In genomic region chr5:142908941-142909575, GRCm38 (mm10) we compare ENCODE assay signal across 8 mouse cellular contexts. TPM values are rescaled to one million over a fixed set of nuclear protein-coding genes. Genes with fewer than 3 reads are reported as not detected.
DNase-seq lines count a peak whose midpoint lies in the region; ATAC-seq lines count a peak whose summit lies in the region.

No protein-coding gene starts in this region.

- no peaks in the 10 kb centered on the region for H3K27me3 ChIP-seq in hindbrain, embryonic 12.5 days
- no peaks in the 10 kb centered on the region for H3K27me3 ChIP-seq in limb, embryonic 15.5 days

- H3K36me3 ChIP-seq in hindbrain, embryonic 12.5 days, result peaks cover 15% of the 10 kb centered on the region
- peaks cover 15% of the 10 kb centered on the region for H3K36me3 ChIP-seq in limb, embryonic 15.5 days

- peak overlapping the region; percentile 38 for H3K9ac ChIP-seq in hindbrain, embryonic 12.5 days
- H3K9ac ChIP-seq in limb, embryonic 15.5 days, result no peak overlapping the region

- H3K4me2 ChIP-seq in hindbrain, embryonic 12.5 days (replicated peaks), result no peak overlapping the region
- H3K4me2 ChIP-seq in limb, embryonic 15.5 days, result no peak overlapping the region

- H3K9me3 ChIP-seq in hindbrain, embryonic 12.5 days (replicated peaks), result no peaks in the 10 kb centered on the region
- H3K9me3 ChIP-seq in limb, embryonic 15.5 days, result no peaks in the 10 kb centered on the region

- intact Hi-C loops in left cerebral cortex, postnatal 36 days (cut with DNase I), result no loop called here

- WGBS in hindbrain, embryonic 12.5 days, result 36% methylated on average over 5 of the region's 5 CpGs
- 26% methylated on average over 5 of the region's 5 CpGs for WGBS in limb, embryonic 15.5 days

- H3K4me3 ChIP-seq in brown adipose tissue, adult 24 weeks (ENCODE audit: insufficient read depth, low read depth, low read length), result peak overlapping the region; percentile 38
- H3K4me3 ChIP-seq in hindbrain, embryonic 12.5 days, result no peak overlapping the region
- H3K4me3 ChIP-seq in limb, embryonic 15.5 days, result no peak overlapping the region

- peak; percentile 55 for DNase-seq in adrenal gland, postnatal 14 days
- no peak for DNase-seq in adrenal gland, adult 8-10 months
- peak; percentile 73 for DNase-seq in naive thymus-derived CD4-positive, alpha-beta T cell, adult 2 months (ENCODE audit: low read depth)
- no peak for DNase-seq in urinary bladder, postnatal 36 days (ENCODE audit: low spot score in 2 of 2)
- no peak for DNase-seq in left cerebral cortex, postnatal 36 days (ENCODE audit: low spot score in 2 of 2)

- H3K27ac ChIP-seq in brown adipose tissue, adult 24 weeks (replicated peaks; ENCODE audit: low read depth, low read length), result peak overlapping the region; percentile 100
- H3K27ac ChIP-seq in hindbrain, embryonic 12.5 days, result peak overlapping the region; percentile 100
- H3K27ac ChIP-seq in limb, embryonic 15.5 days, result peak overlapping the region; percentile 100

- no peak for ATAC-seq in hindbrain, embryonic 12.5 days (ENCODE audit: low FRiP score)
- ATAC-seq in limb, embryonic 15.5 days (ENCODE audit: insufficient number of reproducible peaks, low FRiP score, low TSS enrichment, low read depth), result no peak

- H3K4me1 ChIP-seq in brown adipose tissue, adult 24 weeks (ENCODE audit: control insufficient read depth, insufficient read depth, insufficient read length, low read length), result peaks cover 31% of the 10 kb centered on the region
- peaks cover 41% of the 10 kb centered on the region for H3K4me1 ChIP-seq in hindbrain, embryonic 12.5 days
- H3K4me1 ChIP-seq in limb, embryonic 15.5 days, result peaks cover 46% of the 10 kb centered on the region

RNA-seq across cellular contexts. Expression of gene Actb, which starts 2.5 kb away (rescaled TPM):
- 2,967 and 3,254 TPM in 2 replicates for total RNA-seq in adrenal gland, postnatal 14 days (2021)
- 1,000 to 10,000 TPM; 3,015 to 3,481 (median 3,228) TPM for total RNA-seq in adrenal gland, adult 8-10 months (2022)
- polyA plus RNA-seq in brown adipose tissue, adult 24 weeks (2012; ENCODE audit: insufficient read depth, insufficient read length, missing spikeins), result 1,228 and 1,297 TPM in 2 replicates
- polyA plus RNA-seq in hindbrain, embryonic 12.5 days (2016; fragmentation: Nextera tagmentation; extraction: Ambion mirVana), result 14,392 and 16,600 TPM in 2 replicates
- 13,307 and 13,671 TPM in 2 replicates for polyA plus RNA-seq in limb, embryonic 15.5 days (2015; fragmentation: Nextera tagmentation; extraction: Ambion mirVana)
- total RNA-seq in left cerebral cortex, postnatal 36 days (2021), result 1,000 to 10,000 TPM; 2,229 to 2,541 TPM

RNA-seq across cellular contexts. Expression of gene Fbxl18, which starts 13.8 kb away (rescaled TPM):
- total RNA-seq in adrenal gland, postnatal 14 days (2021), result 11.8 and 12.0 TPM in 2 replicates
- total RNA-seq in adrenal gland, adult 8-10 months (2022), result 10 to 100 TPM; 14.0 to 18.5 (median 15.1) TPM
- 2.7 and 2.9 TPM in 2 replicates for polyA plus RNA-seq in brown adipose tissue, adult 24 weeks (2012; ENCODE audit: insufficient read depth, insufficient read length, missing spikeins)
- 24.6 and 26.9 TPM in 2 replicates for polyA plus RNA-seq in hindbrain, embryonic 12.5 days (2016; fragmentation: Nextera tagmentation; extraction: Ambion mirVana)
- polyA plus RNA-seq in limb, embryonic 15.5 days (2015; fragmentation: Nextera tagmentation; extraction: Ambion mirVana), result 12.5 and 12.6 TPM in 2 replicates
- 10 to 100 TPM; 30.4 to 34.1 TPM for total RNA-seq in left cerebral cortex, postnatal 36 days (2021)

RNA-seq across cellular contexts. Expression of gene Fscn1, which starts 51.1 kb away (rescaled TPM):
- total RNA-seq in adrenal gland, postnatal 14 days (2021), result 62.0 and 75.3 TPM in 2 replicates
- total RNA-seq in adrenal gland, adult 8-10 months (2022), result 10 to 100 TPM; 22.0 to 33.6 (median 31.7) TPM
- 9.1 and 16.2 TPM in 2 replicates for polyA plus RNA-seq in brown adipose tissue, adult 24 weeks (2012; ENCODE audit: insufficient read depth, insufficient read length, missing spikeins)
- 699 and 764 TPM in 2 replicates for polyA plus RNA-seq in hindbrain, embryonic 12.5 days (2016; fragmentation: Nextera tagmentation; extraction: Ambion mirVana)
- polyA plus RNA-seq in limb, embryonic 15.5 days (2015; fragmentation: Nextera tagmentation; extraction: Ambion mirVana), result 308 and 341 TPM in 2 replicates
- total RNA-seq in left cerebral cortex, postnatal 36 days (2021), result 100 to 1,000 TPM; 310 to 396 TPM

Comparison
In these comparisons a context has a peak if more than half of its experiments do, and no peak if none do; other contexts are left out.
1. DNase-seq: peak in adrenal gland, postnatal 14 days (single experiment) and naive thymus-derived CD4-positive, alpha-beta T cell, adult 2 months (single experiment); none in adrenal gland, adult 8-10 months (single experiment), urinary bladder, postnatal 36 days (0 of 2) and left cerebral cortex, postnatal 36 days (0 of 2).
2. Peak in every context shown above with its lines, with median percentiles within 50 percentile points of each other: H3K27ac ChIP-seq.